Mouse (Mus musculus) ES-E14 (cell line): ENCODE results near the gene Leng9.

Source experiments
- HCFC1 ChIP-seq: IDR thresholded peaks from 2 replicates; pipeline ENCODE4 v1.6.1; 2012; ENCODE audit warnings: low read length, inconsistent platforms, borderline replicate concordance; ENCODE audit not compliant: insufficient read depth
- MAFK ChIP-seq: IDR thresholded peaks from 2 replicates; pipeline ENCODE4 v1.6.1; 2014; ENCODE audit warnings: mild to moderate bottlenecking, low read depth, low read length, inconsistent platforms; ENCODE audit not compliant: insufficient read depth
- ZC3H11A ChIP-seq: IDR thresholded peaks from 2 replicates; pipeline ENCODE4 v1.6.1; 2012; ENCODE audit warnings: low read depth, mild to moderate bottlenecking, inconsistent platforms, low read length, borderline replicate concordance

DNA sequence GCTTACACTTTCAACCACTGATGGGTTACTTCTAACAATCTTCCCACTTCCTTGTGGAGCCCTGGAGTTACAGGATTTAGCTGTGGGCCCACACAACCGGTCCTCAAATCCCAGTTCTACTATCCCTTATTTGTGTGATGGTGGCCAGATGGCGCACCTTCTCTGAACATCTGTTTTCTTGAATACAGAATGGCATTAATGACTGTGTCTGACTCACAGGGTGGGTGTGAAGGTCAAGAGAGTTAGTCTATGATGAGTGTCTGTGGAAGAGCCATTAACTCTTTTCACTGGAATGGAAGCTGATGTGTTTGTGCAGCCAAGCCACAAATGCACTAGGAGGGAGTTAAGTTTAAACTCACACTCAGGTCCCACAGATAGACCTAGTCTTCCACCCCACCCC, 51.9 kb downstream of the Leng9 start:
- TF ChIP-seq HCFC1 (no peak), ZC3H11A (no peak), MAFK (no peak)
